Mouse (Mus musculus) MEL (cell line): Measurements from ENCODE around the gene Scfd2. TPM values are rescaled to one million over a fixed set of nuclear protein-coding genes. Genes with fewer than 3 reads are reported as not detected.

Experiments used
- DNase-seq: peaks from one replicate; pipeline ENCODE4 v3.0.0; 2011; ENCODE audit warnings: low read depth, low spot score
- H3K27ac ChIP-seq: 2 replicates; pipeline ENCODE4 v1.5.1; 2012; ENCODE audit warnings: low read depth, mild to moderate bottlenecking, control low read depth, low read length, moderate library complexity; ENCODE audit not compliant: control insufficient read depth
- H3K27me3 ChIP-seq, 2 experiments: fragments of 150-350 bp in 1 of 2; sonication (generic) in 1 of 2; 2 replicates each; pipeline ENCODE4 v1.6.1; 2012; ENCODE audit warnings: low read length in 2 of 2, mild to moderate bottlenecking in 2 of 2, improper control_type of control experiment in 1 of 2, moderate library complexity in 1 of 2; ENCODE audit not compliant: insufficient read depth in 2 of 2, control insufficient read depth in 1 of 2
- H3K36me3 ChIP-seq, 2 experiments: 2 replicates each; pipeline ENCODE4 v1.6.1; 2012 to 2014; ENCODE audit warnings: low read length in 2 of 2, improper control_type of control experiment in 1 of 2, inconsistent platforms in 1 of 2, mild to moderate bottlenecking in 1 of 2; ENCODE audit not compliant: insufficient read depth in 2 of 2, control insufficient read depth in 1 of 2
- H3K4me1 ChIP-seq, 2 experiments: fragments of 150-350 bp in 1 of 2; sonication (generic) in 1 of 2; 2 replicates each; pipeline ENCODE4 v1.6.1; 2012; ENCODE audit warnings: low read length in 2 of 2, improper control_type of control experiment in 1 of 2, mild to moderate bottlenecking in 1 of 2; ENCODE audit not compliant: insufficient read depth in 2 of 2, control insufficient read depth in 1 of 2
- H3K4me3 ChIP-seq, 2 experiments: fragments of 150-350 bp in 1 of 2; sonication (generic) in 1 of 2; 2 replicates each; pipeline ENCODE4 v1.5.1; 2012; ENCODE audit warnings: low read depth in 2 of 2, low read length in 2 of 2, mild to moderate bottlenecking in 2 of 2, moderate library complexity in 2 of 2, control low read depth in 1 of 2, improper control_type of control experiment in 1 of 2; ENCODE audit not compliant: control insufficient read depth in 1 of 2, insufficient read depth in 1 of 2
- H3K79me2 ChIP-seq: 2 replicates; pipeline ENCODE4 v1.6.1; 2012; ENCODE audit warnings: mild to moderate bottlenecking, low read length, moderate library complexity; ENCODE audit not compliant: control insufficient read depth, poor library complexity, insufficient read depth
- H3K9ac ChIP-seq: 2 replicates; pipeline ENCODE4 v1.6.1; 2012; ENCODE audit warnings: low read depth, mild to moderate bottlenecking, control low read depth, low read length, moderate library complexity; ENCODE audit not compliant: control insufficient read depth, poor library complexity, severe bottlenecking
- H3K9me3 ChIP-seq: fragments of 150-350 bp; sonication (generic); replicated peaks from 2 replicates; pipeline ENCODE4 v1.6.1; 2012; ENCODE audit warnings: mild to moderate bottlenecking, low read length, improper control_type of control experiment, moderate library complexity; ENCODE audit not compliant: insufficient read depth
- BHLHE40 ChIP-seq: IDR thresholded peaks from 2 replicates; pipeline ENCODE4 v1.6.1; 2012; ENCODE audit warnings: low read depth, mild to moderate bottlenecking, inconsistent platforms, low read length, improper control_type of control experiment, borderline replicate concordance
- CHD1 ChIP-seq: IDR thresholded peaks from 2 replicates; pipeline ENCODE4 v1.6.1; 2012; ENCODE audit warnings: low read depth, mild to moderate bottlenecking, inconsistent platforms, low read length, improper control_type of control experiment
- E2F4 ChIP-seq: IDR thresholded peaks from 2 replicates; pipeline ENCODE4 v1.6.1; 2011; ENCODE audit warnings: low read depth, low read length, improper control_type of control experiment, borderline replicate concordance
- ELF1 ChIP-seq: IDR thresholded peaks from 2 replicates; pipeline ENCODE4 v1.6.1; 2014; ENCODE audit warnings: low read depth, mild to moderate bottlenecking, inconsistent platforms, low read length, improper control_type of control experiment, moderate library complexity
- ETS1 ChIP-seq: IDR thresholded peaks from 2 replicates; pipeline ENCODE4 v1.6.1; 2012; ENCODE audit warnings: low read depth, mild to moderate bottlenecking, inconsistent platforms, low read length, improper control_type of control experiment, moderate library complexity
- GABPA ChIP-seq: IDR thresholded peaks from 2 replicates; pipeline ENCODE4 v1.6.1; 2012; ENCODE audit warnings: low read depth, mild to moderate bottlenecking, inconsistent platforms, low read length, improper control_type of control experiment, moderate library complexity
- GATA1 ChIP-seq: IDR thresholded peaks from 2 replicates; pipeline ENCODE4 v1.6.1; 2011; ENCODE audit warnings: low read depth, low read length, improper control_type of control experiment
- HCFC1 ChIP-seq: IDR thresholded peaks from 2 replicates; pipeline ENCODE4 v1.6.1; 2012; ENCODE audit warnings: low read depth, mild to moderate bottlenecking, inconsistent platforms, low read length, improper control_type of control experiment, moderate library complexity
- KAT2A ChIP-seq: conservative IDR thresholded peaks from 2 replicates; pipeline ENCODE4 v1.6.1; 2012; ENCODE audit warnings: low read depth, low read length, improper control_type of control experiment, inconsistent platforms
- MAX ChIP-seq: IDR thresholded peaks from 2 replicates; pipeline ENCODE4 v1.6.1; 2011; ENCODE audit warnings: low read length, improper control_type of control experiment
- MEF2A ChIP-seq: IDR thresholded peaks from 2 replicates; pipeline ENCODE4 v1.6.1; 2014; ENCODE audit warnings: low read depth, mild to moderate bottlenecking, inconsistent platforms, low read length, improper control_type of control experiment; ENCODE audit not compliant: poor library complexity, insufficient replicate concordance, severe bottlenecking; ENCODE audit errors: extremely low read depth
- MXI1 ChIP-seq: IDR thresholded peaks from 2 replicates; pipeline ENCODE4 v1.6.1; 2011; ENCODE audit warnings: mild to moderate bottlenecking, low read depth, low read length, improper control_type of control experiment
- MYB ChIP-seq: IDR thresholded peaks from 2 replicates; pipeline ENCODE4 v1.6.1; 2011; ENCODE audit warnings: mild to moderate bottlenecking, low read depth, low read length, improper control_type of control experiment
- MYC ChIP-seq: IDR thresholded peaks from 2 replicates; pipeline ENCODE4 v1.6.1; 2011; ENCODE audit warnings: low read depth, mild to moderate bottlenecking, low read length, improper control_type of control experiment, moderate library complexity
- NELFE ChIP-seq: IDR thresholded peaks from 2 replicates; pipeline ENCODE4 v1.6.1; 2011; ENCODE audit warnings: low read depth, low read length, improper control_type of control experiment
- NRF1 ChIP-seq: IDR thresholded peaks from 2 replicates; pipeline ENCODE4 v1.6.1; 2014; ENCODE audit warnings: low read depth, mild to moderate bottlenecking, inconsistent platforms, low read length, improper control_type of control experiment, moderate library complexity; ENCODE audit not compliant: poor library complexity, insufficient read depth, severe bottlenecking
- POLR2A ChIP-seq, 2 experiments: IDR thresholded peaks; 2 replicates each; pipeline ENCODE4 v1.6.1; 2011 to 2012; ENCODE audit warnings: low read length in 2 of 2, mild to moderate bottlenecking in 2 of 2, control low read depth in 1 of 2, improper control_type of control experiment in 1 of 2, low read depth in 1 of 2, moderate library complexity in 1 of 2; ENCODE audit not compliant: control insufficient read depth in 1 of 2, insufficient read depth in 1 of 2, poor library complexity in 1 of 2
- POLR2AphosphoS2 ChIP-seq: IDR thresholded peaks from 2 replicates; pipeline ENCODE4 v1.6.1; 2011; ENCODE audit warnings: low read length, improper control_type of control experiment
- POLR2AphosphoS5 ChIP-seq: IDR thresholded peaks from 2 replicates; pipeline ENCODE4 v1.6.1; 2012; ENCODE audit warnings: low read depth, borderline replicate concordance, mild to moderate bottlenecking, inconsistent platforms, low read length, moderate library complexity, mixed read lengths
- RAD21 ChIP-seq: IDR thresholded peaks from 2 replicates; pipeline ENCODE4 v1.6.1; 2011; ENCODE audit warnings: mild to moderate bottlenecking, low read depth, low read length, improper control_type of control experiment
- RCOR1 ChIP-seq: IDR thresholded peaks from 2 replicates; pipeline ENCODE4 v1.6.1; 2012; ENCODE audit warnings: low read depth, mild to moderate bottlenecking, inconsistent platforms, low read length, improper control_type of control experiment
- SMC3 ChIP-seq: IDR thresholded peaks from 2 replicates; pipeline ENCODE4 v1.6.1; 2011; ENCODE audit warnings: low read depth, low read length, improper control_type of control experiment
- TAL1 ChIP-seq: IDR thresholded peaks from 2 replicates; pipeline ENCODE4 v1.6.1; 2012; ENCODE audit warnings: mild to moderate bottlenecking, inconsistent platforms, low read length, moderate library complexity, mixed read lengths
- TBP ChIP-seq: IDR thresholded peaks from 2 replicates; pipeline ENCODE4 v1.8.0; 2011; ENCODE audit warnings: low read depth, low read length, improper control_type of control experiment
- TCF12 ChIP-seq: IDR thresholded peaks from 2 replicates; pipeline ENCODE4 v1.6.1; 2014; ENCODE audit warnings: low read depth, mild to moderate bottlenecking, inconsistent platforms, low read length, improper control_type of control experiment, moderate library complexity
- USF1 ChIP-seq: IDR thresholded peaks from 2 replicates; pipeline ENCODE4 v1.6.1; 2014; ENCODE audit warnings: low read depth, mild to moderate bottlenecking, inconsistent platforms, low read length, improper control_type of control experiment, moderate library complexity
- ZC3H11A ChIP-seq: IDR thresholded peaks from 2 replicates; pipeline ENCODE4 v1.6.1; 2012; ENCODE audit warnings: low read depth, mild to moderate bottlenecking, inconsistent platforms, low read length, improper control_type of control experiment
- ZNF384 ChIP-seq: IDR thresholded peaks from 2 replicates; pipeline ENCODE4 v1.6.1; 2012; ENCODE audit warnings: low read depth, mild to moderate bottlenecking, inconsistent platforms, low read length, improper control_type of control experiment
- polyA plus RNA-seq, 2 experiments: library from polyadenylated mRNA; stranded (reverse) in 1 of 2; unstranded in 1 of 2; fragments of >175 nt in 1 of 2; fragments of >200 nt in 1 of 2; gene quantifications; 2 replicates each; pipeline versions ENCODE4 v1.2.1 to v1.2.4; 2012; ENCODE audit warnings: low replicate concordance in 2 of 2, low read depth in 1 of 2; ENCODE audit not compliant: insufficient read length in 2 of 2, insufficient read depth in 1 of 2, missing spikeins in 1 of 2
- total RNA-seq: library from RNA; depleted of rRNA; stranded (reverse); fragments of 300-350 nt; gene quantifications from 2 replicates; pipeline ENCODE4 v1.2.3, GENCODE M21; 2012

Scfd2 gene
- total and polyA plus RNA-seq, 3 experiments = 18.8 to 20.3 TPM; not detected in 1

GRCm38 (mm10) chr5:74214501-74215110, 317.0 kb downstream of the Scfd2 start:
- TF ChIP-seq SMC3 = no peak
- no peak for TF ChIP-seq POLR2AphosphoS2
- TF ChIP-seq MYB = no peak
- TF ChIP-seq KAT2A = no peak
- no peak for TF ChIP-seq MYC
- no peak for TF ChIP-seq TBP
- no peak for TF ChIP-seq RCOR1
- no peak for TF ChIP-seq ZC3H11A
- no peak for TF ChIP-seq E2F4
- TF ChIP-seq POLR2AphosphoS5 = no peak
- no peak for TF ChIP-seq POLR2A (IDR thresholded peaks at IDR 0.05; ENCODE audit: control insufficient read depth in 1 of 2, insufficient read depth in 1 of 2, low read depth in 1 of 2, low read length in 2 of 2, poor library complexity in 1 of 2)
- no peak for TF ChIP-seq TCF12
- TF ChIP-seq ZNF384 = no peak
- no peak for TF ChIP-seq MAX
- TF ChIP-seq GABPA = no peak
- no peaks in the 10 kb centered on the region for H3K9me3 ChIP-seq
- no peak for DNase-seq
- H3K27ac ChIP-seq = no peak overlapping the region
- no peaks in the 10 kb centered on the region for H3K27me3 ChIP-seq
- no peak overlapping the region for H3K9ac ChIP-seq
- H3K36me3 ChIP-seq = no peaks in the 10 kb centered on the region
- H3K4me1 ChIP-seq = no peaks in the 10 kb centered on the region
- no peak overlapping the region for H3K4me3 ChIP-seq
- no peaks in the 10 kb centered on the region for H3K79me2 ChIP-seq

DNA sequence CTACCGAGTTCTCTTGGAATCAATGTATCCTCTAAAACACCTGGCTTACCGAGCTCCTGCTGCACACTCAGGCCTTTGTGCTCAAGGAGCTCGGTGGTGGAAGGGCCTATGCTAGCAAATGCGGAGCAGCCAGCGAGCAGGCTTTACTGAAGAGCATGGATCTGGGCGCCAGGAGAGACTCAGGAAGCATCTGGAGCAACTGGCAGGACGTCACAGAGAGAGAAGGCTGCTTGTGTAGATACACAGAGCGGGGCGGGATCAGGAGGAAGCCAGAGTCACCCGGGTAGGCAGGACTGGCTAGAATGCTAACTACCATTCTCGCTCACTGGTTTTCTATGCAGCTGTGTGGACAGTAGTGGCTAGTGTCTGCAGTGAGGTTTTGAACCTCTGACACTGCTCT, 320.2 kb downstream of the Scfd2 start:
- Histone ChIP-seq H3K9me3 (no peaks in the 10 kb centered on the region), H3K27ac (no peak overlapping the region), H3K27me3 (no peaks in the 10 kb centered on the region), H3K9ac (no peak overlapping the region), H3K79me2 (no peaks in the 10 kb centered on the region), H3K36me3 (no peaks in the 10 kb centered on the region)
- no peak for DNase-seq
- TF ChIP-seq MEF2A = no peak
- no peak for TF ChIP-seq MXI1
- TF ChIP-seq BHLHE40 = no peak
- TF ChIP-seq TBP = no peak
- no peak for TF ChIP-seq RCOR1
- no peak for TF ChIP-seq TCF12
- TF ChIP-seq NRF1 = no peak
- TF ChIP-seq TAL1 = no peak
- TF ChIP-seq RAD21 = no peak
- no peak for TF ChIP-seq GATA1
- TF ChIP-seq E2F4 = no peak
- TF ChIP-seq GABPA = no peak
- no peak for TF ChIP-seq ELF1
- TF ChIP-seq CHD1 = no peak
- TF ChIP-seq POLR2AphosphoS2 = no peak
- no peak for TF ChIP-seq HCFC1
- TF ChIP-seq NELFE = no peak
- no peak for TF ChIP-seq ETS1
- no peak for TF ChIP-seq USF1
- TF ChIP-seq, all 39 proteins: peak for 0
- H3K4me3 ChIP-seq = no peak overlapping the region
- no peaks in the 10 kb centered on the region for H3K4me1 ChIP-seq
